Mouse (Mus musculus) layer of hippocampus, adult 18-20 months (tissue): ENCODE results near the gene Rab44. TPM values are rescaled to one million over a fixed set of nuclear protein-coding genes. Genes with fewer than 3 reads are reported as not detected.
"Not testable (repeated sequence)": the region's sequence is repeated elsewhere in the genome, so short reads cannot be mapped to it uniquely, and the experiment has no call there.

Source experiments
- DNase-seq, 2 experiments: peaks; one replicate each; pipeline ENCODE4 v3.0.0; 2022; ENCODE audit warnings: low spot score in 2 of 2
- total RNA-seq, 2 experiments: library from RNA; stranded (reverse); gene quantifications; 2 replicates each; pipeline ENCODE4 v1.2.3; 2021

Rab44 gene
- total RNA-seq, 2 experiments from 2014 or later = not detected

GRCm38 (mm10) chr17:29090776-29091175, 23.2 kb upstream of the Rab44 start, which contains the start of gene Cdkn1a:
Gene Cdkn1a, plus strand, starts transcription at chr17:29090976.
- DNase-seq = no peak

GRCm38 (mm10) chr17:29091348-29091944, 22.5 kb upstream of the Rab44 start:
- no peak for DNase-seq

- DNase-seq = no peak
Observed at GRCm38 (mm10) chr17:29092497-29092896, 21.4 kb upstream of the Rab44 start.

- peak; percentile 39 to 66 for DNase-seq
Observed at GRCm38 (mm10) chr17:29093110-29093952, 20.6 kb upstream of the Rab44 start.

GRCm38 (mm10) chr17:29093961-29094309, 20.0 kb upstream of the Rab44 start:
- no peak for DNase-seq

GRCm38 (mm10) chr17:29094310-29095181, 19.4 kb upstream of the Rab44 start:
- peak in 1 of 2 experiments; percentile 39 for DNase-seq

GRCm38 (mm10) chr17:29095201-29095733, 18.7 kb upstream of the Rab44 start:
- peak; percentile 94 to 97 for DNase-seq

GRCm38 (mm10) chr17:29096245-29096644, 17.7 kb upstream of the Rab44 start:
- DNase-seq = no peak

GRCm38 (mm10) chr17:29096851-29097561, 16.9 kb upstream of the Rab44 start:
- DNase-seq = no peak

- DNase-seq = no peak
Observed at GRCm38 (mm10) chr17:29098291-29098690, 15.7 kb upstream of the Rab44 start.

- DNase-seq = no peak
Observed at GRCm38 (mm10) chr17:29099076-29099475, 14.9 kb upstream of the Rab44 start.

GRCm38 (mm10) chr17:29100627-29101026, 13.3 kb upstream of the Rab44 start:
- DNase-seq = no peak

GRCm38 (mm10) chr17:29110356-29110755, 3.6 kb upstream of the Rab44 start:
- DNase-seq = not testable (repeated sequence)

GRCm38 (mm10) chr17:29111332-29111731, 2.6 kb upstream of the Rab44 start:
- no peak for DNase-seq

GRCm38 (mm10) chr17:29116023-29116422, 2.1 kb downstream of the Rab44 start:
- DNase-seq = no peak

GRCm38 (mm10) chr17:29117006-29117648, 3.2 kb downstream of the Rab44 start:
- no peak for DNase-seq

- DNase-seq = no peak
Observed at GRCm38 (mm10) chr17:29118057-29118456, 4.1 kb downstream of the Rab44 start.

GRCm38 (mm10) chr17:29120666-29121065, 6.7 kb downstream of the Rab44 start:
- DNase-seq = no peak

GRCm38 (mm10) chr17:29122817-29123216, 8.9 kb downstream of the Rab44 start:
- no peak for DNase-seq

GRCm38 (mm10) chr17:29123578-29124174, 9.7 kb downstream of the Rab44 start:
- DNase-seq = no peak
